Mouse (Mus musculus) effector memory CD4-positive, alpha-beta T cell, adult 7 months (primary cell): ENCODE results near the gene Lsm5. TPM values are rescaled to one million over a fixed set of nuclear protein-coding genes. Genes with fewer than 3 reads are reported as not detected.

Experiments
- polyA plus RNA-seq: library from polyadenylated mRNA; unstranded; fragments of 100-300 nt; shearing (Covaris generic); gene quantifications from one replicate; pipeline ENCODE4 v1.2.1, GENCODE M21; 2017

The Lsm5 gene
- 137 TPM for polyA plus RNA-seq

DNA sequence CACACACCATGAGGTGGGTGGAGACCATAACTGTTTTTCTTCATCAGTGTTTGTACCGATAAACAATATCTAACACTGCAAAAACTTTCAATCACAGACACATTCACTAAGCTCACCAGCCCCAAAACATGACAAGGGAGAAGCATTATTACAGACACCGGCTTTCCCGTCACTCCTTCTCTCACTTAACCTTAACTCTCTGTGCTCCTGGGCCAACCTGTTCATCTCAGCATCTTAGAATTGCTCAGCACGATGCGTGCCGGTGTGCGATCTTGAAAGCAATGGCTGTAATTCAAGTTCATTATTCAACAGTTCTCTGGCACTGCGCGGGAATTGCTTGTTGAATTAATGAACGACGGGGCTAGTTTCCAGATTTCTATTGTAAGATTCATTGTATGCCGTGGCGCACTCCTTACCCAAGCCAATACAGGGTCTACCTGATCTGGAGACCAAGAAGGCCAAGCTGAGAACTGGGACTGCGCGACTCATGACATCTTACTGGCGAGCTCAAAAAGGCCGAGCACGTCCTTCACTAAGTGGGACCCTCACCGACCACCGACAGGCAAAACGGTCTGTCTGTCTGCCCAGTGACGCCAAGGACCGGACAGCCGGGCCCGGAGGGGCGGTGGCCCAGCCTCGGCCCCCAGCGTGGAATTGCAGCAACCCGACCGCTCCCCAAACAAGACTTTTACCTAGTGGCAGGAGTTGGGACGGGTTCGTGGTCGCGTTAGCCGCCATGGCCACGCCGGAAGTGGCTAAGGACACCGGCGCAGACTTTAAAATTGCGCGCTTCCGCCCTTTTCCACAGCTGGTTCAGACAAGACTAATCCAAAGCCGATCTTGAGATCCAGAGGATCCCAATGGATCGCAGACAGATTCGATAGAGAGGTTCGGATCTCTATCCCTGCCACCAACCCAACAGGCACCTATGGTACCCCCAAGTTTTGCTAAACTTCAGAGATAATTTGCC lies at the start of gene Lsm5:
Lsm5 (minus strand) TSS at position 780 of the 970 bp plus-strand sequence.

DNA sequence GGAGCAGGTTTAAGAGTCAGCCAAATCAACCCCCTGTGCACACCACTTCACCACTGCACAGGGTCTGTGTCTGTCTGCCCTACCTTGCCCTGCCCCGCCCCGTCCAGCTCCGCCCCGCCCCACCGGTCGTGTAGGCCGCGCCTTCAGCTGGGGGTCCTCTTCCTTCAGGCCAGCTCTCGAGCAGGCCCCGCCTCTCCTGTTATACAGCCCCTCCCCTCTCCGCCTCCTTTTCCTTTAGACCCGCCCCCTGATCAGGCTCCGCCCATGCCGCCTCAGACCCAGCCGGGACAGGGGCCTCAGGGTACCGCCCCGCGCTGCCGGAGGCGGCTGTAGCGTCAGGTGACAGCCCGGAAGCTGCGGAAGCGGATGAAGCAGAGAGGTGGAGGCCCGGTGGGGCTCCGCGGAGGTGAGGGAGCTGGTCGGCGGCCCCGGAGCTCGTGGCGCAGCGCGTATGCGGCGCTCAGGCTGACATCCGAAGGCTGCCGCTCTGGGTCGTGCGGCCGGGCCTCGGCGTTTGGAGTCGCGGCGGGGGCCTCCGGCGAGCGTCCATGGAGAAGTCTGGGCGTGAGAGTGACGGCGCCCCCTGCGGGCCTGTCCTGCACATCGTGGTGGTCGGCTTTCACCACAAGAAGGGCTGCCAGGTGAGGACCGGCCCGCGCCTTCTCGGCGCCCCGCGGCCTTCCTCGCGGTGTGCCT lies 10.2 kb upstream of the Lsm5 start, which contains the start of gene Avl9:
Avl9 (plus strand) TSS at position 326 of the 696 bp plus-strand sequence.

Other genes starting within 250 kb of the Lsm5 start
- 0.90 TPM for gene Pde1c, start 135.6 kb downstream of the Lsm5 start, polyA plus RNA-seq
- 84.8 TPM for gene Avl9, start 10.2 kb upstream of the Lsm5 start, polyA plus RNA-seq
- gene Kbtbd2, start 93.1 kb upstream of the Lsm5 start, polyA plus RNA-seq, result 106 TPM
- not detected for gene Fkbp9, start 127.3 kb upstream of the Lsm5 start, polyA plus RNA-seq
- gene Nt5c3, start 219.2 kb upstream of the Lsm5 start, polyA plus RNA-seq, result 51.0 TPM
- gene Vmn1r4, start 219.3 kb upstream of the Lsm5 start, polyA plus RNA-seq, result not detected